Mouse (Mus musculus): ENCODE results near the gene Hjurp.

The Hjurp gene

GRCm38 (mm10) chr1:88298686-88299528, 21.5 kb upstream of the Hjurp start:
- DNase-seq (ENCODE audit: low read depth, low spot score) = no peak

- DNase-seq (ENCODE audit: low read depth, low spot score) = no peak
These were observed 20.2 kb upstream of the Hjurp start for GRCm38 (mm10) chr1:88297480-88298258.

GRCm38 (mm10) chr1:88296171-88296920, 18.9 kb upstream of the Hjurp start:
- no peak for DNase-seq (ENCODE audit: low read depth, low spot score)

DNA sequence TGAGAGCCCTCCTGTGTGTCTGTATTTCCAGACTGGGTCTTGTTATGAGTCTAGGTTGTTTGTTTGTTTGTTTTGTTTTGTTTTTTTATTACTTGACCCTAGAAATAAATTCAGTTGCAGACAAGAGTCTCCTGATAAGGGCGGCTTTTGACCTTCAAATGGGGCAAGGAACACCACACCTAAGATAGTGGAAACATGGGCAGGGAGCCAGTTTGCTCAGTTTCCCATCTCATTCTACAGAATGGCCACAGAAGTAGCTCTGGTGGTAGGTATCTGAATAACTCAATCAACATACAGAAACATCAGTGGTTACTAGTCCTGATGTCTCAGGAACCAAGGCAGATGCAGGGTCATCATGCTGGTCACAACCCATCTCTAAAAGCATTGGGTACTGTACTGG, 17.2 kb upstream of the Hjurp start:
- no peak for DNase-seq (ENCODE audit: low read depth, low spot score)

DNA sequence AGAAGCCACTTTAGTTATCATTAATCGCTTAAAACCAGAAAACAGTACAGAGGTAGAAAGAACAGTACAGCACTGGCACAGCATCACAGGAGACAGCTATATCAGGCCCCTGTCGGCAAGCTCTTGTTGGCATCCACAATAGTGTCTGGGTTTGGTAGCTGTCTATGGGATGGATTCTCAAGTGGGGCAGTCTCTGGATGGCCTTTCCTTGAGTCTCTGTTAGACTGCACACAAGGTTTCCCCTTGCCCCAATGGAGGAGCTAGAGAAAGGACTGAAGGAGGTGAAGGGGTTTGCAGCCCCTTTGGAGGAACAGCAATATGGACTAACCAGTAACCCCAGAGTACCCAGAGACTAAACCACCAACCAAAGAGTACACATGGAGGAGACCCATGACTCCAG, 14.6 kb upstream of the Hjurp start:
- DNase-seq (ENCODE audit: low read depth, low spot score) = no peak

DNA sequence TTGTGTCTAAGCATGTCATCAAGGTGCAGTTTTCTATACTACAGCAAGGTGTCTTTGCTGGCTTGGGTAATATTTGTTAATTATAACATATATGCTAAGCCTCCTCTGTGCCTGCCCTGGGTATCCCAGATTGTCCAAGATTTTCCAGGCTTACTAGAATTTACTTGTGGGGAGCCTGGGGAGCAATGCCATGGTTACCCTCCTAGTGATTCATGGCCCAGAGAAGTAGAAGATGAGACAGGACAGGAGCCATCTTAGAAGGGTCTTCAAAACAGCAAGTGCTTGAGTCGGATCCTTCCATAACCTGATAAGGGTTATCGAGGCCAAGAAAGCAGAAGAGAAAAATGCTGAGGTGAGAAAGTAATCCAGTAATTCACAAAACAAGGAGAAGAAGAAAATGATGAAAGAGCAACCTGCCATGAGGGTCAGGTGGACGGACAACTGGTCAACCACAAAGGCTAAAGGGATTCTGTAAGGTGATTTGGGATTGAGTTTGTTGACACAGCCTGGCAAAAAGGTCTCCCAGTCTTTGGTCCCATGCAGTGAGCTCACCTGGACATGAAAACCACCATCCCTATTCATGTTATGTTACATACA, 14.1 kb upstream of the Hjurp start:
- DNase-seq (ENCODE audit: low read depth, low spot score) = no peak

DNA sequence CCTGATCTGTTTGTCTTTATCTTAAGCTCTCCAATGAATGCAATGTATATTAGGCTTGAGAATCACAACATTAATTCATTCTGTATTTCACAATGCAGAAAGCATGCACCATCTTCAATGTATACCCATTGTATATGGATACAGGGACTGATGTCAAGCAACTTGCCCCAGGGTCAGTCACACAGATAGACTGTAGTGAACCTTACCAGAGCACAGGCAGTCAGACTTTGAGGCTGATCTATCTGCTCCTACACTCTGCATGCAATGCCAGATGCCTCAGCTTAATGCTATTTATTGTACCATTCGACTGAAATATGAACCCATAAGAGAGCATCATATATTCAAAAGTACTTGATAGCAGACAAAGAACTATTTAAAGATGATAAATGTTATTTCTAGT, 13.1 kb upstream of the Hjurp start:
- DNase-seq (ENCODE audit: low read depth, low spot score) = no peak

DNA sequence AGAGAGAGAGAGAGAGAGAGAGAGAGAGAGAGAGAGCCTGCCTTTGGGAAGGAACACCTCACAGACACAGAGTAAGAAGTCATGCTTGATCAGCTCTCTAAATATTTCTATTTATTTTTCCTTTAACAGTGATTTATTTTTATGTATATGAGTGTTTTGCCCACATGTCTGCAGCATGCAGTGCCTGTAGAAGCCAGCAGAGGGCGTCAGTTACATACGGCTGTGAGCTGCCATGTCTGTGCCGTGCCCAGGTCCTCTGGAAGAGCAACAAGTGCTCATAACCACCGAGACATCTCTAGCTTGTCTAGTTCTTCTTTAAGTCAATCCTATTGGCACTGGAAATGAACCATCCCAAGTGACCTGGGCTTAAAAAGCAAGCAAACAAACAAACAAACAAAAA, 12.5 kb upstream of the Hjurp start:
- no peak for DNase-seq (ENCODE audit: low read depth, low spot score)

DNA sequence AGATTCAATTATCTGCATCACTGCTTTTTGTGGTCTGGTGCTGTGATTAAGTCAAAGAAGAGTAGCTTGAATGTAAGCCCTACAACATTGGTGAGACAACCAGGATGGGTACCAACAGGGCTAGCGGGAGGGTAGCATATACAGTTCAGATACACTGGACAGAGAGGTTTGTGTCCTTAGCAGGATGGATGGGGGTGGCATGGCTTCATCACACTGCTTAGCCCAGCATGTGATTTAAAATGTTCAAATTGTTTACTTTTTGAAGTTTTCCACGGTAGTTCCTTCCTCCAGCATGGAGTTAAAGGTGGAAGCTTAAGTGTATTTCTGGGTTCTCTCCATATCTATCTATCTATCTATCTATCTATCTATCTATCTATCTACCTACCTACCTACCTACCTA, 11.7 kb upstream of the Hjurp start:
- no peak for DNase-seq (ENCODE audit: low read depth, low spot score)

DNA sequence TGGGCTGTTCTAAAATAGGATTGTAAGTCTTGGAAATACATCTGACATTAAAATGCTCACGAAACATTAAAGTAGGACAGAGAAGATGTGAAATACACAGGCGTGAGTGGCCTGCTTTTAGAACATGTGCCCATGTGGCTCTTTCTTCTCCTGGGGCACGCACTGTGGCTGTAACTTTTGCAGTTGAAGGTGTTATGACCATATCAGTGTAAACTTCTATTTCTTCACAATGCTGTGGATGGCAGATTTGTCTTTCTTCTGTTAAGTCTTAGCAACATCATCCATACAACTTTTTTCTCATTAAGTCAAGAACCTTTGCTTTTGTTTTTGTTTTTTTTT, 11.3 kb upstream of the Hjurp start:
- no peak for DNase-seq (ENCODE audit: low read depth, low spot score)

DNA sequence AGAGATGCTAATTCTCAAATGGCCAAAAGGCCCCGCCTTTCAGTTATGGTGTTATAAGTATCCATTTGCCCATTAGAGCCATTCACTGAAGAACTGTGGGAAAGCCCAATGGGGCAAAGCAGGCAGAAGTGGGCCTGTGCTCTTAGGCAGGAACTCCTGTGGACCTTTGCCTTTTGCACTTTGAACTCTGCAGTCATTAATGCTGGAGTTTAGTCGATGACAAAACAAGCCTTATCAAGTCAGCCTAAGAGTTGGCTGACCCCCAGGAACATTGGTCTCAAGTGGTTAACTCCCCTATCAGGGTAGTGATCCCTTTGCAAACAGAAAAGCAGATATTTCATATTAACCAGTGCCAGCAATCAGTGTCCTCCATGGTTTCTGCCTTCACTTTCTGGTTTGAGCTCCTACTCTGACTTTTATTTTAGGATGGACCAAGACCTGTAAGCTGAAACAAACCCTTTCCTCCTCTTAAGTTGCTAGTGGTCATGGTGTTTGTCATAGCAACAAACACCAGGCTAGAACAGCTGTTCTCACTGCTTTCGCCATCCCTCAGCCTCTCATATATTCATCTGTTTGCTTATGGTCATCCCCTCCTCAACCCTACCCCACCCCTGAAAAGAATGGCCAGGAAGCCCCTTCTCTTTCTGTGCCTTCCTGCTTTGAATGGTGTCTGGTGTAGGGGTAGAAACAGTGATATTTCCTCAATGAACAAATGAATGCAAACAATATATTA, 10.8 kb upstream of the Hjurp start:
- DNase-seq (ENCODE audit: low read depth, low spot score) = no peak

DNA sequence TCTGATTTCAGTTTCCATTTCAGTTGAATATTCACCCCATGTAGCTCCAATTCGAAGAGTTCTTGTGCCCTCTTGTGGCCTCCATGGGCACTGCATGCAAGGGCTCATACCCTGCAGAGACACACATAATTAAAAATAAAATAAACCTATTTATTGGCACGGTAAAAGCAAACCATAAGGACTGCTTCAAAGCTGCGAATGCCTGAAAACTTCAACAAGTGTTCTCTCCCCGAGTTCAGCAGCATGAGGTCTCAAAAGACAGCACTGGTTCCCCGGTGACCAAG, 10.2 kb upstream of the Hjurp start:
- DNase-seq (ENCODE audit: low read depth, low spot score) = peak; percentile 60

GRCm38 (mm10) chr1:88286887-88287696, 9.7 kb upstream of the Hjurp start:
- no peak for DNase-seq (ENCODE audit: low read depth, low spot score)

- DNase-seq (ENCODE audit: low read depth, low spot score) = no peak
These were observed 8.9 kb upstream of the Hjurp start for GRCm38 (mm10) chr1:88286136-88286845.

DNA sequence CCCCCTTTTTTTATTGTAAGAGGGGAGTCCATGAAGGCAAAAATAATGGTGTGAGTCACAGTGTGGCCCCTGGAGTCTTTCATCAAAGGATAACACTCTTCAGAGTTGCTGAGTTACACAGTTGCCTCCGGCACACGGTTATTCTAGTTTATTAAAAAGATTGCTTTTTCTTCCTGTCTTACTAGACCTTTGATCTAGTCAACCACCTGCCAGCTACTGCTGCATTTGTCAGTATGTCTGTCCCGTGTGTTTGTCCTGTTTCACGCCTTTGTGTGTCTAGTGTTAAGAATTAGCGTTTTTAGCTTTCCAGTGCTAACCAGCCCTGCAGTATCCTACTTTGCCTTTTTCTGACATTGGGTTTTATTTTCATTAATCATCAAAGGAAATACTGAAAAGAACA, 8.2 kb upstream of the Hjurp start:
- DNase-seq (ENCODE audit: low read depth, low spot score) = no peak

- no peak for DNase-seq (ENCODE audit: low read depth, low spot score)
These were observed 7.5 kb upstream of the Hjurp start for GRCm38 (mm10) chr1:88284946-88285320.

DNA sequence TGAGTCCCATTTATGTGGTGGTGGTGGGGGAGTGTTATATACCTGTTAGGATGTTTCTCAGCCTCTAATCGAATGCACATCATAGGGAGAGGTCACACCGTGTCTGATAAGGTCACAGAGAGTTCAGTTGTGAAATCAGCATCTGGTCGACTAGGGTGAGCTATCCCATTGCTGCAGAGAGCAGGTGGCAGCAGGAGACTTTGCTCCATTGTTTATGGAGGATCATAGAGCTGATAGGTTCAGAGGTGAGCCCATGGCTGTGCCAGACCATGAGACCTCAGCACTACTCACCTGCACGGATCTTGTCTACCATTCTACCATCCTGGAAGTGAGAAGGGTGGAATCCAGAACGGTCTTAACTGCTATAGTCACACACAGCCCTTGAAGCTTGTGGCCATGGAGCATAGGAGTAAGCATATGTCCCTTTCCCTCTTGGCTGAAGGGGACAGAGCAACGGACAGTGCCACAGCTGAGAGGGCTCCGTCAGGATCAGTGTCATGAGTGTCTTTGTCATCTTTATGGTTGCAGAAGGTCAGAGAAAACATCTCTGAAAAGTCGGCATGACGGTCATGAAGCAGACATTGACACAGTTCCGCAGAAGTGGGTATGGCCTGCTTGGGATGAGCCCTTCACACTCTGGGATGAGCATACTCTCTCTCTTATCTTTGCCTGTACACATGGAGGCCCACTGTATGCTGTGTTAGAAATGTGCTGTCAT, 7.0 kb upstream of the Hjurp start:
- no peak for DNase-seq (ENCODE audit: low read depth, low spot score)

DNA sequence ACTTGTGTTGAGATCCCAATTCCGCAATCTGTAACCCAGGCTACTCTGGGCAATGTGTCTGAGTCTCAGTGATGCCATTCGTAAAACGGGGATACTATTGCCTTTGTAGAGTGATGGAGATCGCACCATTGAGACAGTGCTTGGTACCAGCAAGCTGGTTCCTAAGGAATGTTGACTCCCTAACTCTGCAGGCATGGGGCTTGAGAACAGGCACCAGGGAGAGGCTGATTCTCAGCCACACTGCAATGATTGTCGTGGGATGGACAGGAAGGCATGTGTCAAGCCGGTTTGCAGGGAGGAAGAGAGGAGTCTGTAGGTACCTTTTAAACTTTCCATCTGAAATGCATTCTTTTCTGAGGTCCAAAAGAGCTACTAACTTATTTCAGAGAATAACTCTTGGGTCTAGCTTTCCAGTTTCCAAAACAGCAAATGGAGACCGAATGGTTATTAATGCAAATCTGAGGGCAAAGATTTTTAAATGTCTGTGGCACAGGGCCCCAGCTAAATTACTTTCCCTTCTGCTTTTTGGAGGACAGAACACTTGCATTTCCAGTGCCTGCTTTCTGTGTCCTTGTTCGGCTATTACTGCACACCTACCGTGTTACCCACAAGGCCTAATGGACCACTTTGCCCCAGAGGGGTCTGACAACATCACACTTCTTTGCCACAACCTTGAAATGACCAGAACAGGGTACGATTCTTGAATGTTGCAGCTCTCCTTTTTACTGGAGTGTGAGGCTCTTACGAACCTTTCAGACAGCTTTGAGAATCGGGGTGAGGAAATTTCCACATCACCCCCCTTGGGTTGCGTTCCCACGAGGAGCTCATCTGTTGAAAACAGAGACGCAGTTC, 6.2 kb upstream of the Hjurp start:
- no peak for DNase-seq (ENCODE audit: low read depth, low spot score)

DNA sequence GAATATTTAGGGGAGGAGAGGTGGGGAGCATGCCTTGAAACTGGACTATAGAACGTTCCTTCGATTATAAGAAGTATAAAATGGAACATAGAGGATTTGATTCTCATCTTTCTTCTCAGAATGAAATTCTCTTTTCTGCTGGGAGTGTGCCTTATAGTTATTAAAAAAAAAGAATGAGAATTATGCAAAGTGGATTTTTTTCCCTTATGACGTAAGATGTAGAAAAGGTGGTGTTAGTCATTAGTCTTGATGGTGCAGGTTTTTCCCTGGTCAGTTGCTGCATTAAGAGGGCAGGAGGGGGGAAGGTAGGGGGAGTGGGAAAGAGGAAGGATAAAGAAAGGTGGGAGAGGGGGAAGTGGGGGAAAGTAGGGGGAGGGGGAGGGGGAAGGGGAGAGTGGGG, 4.9 kb upstream of the Hjurp start:
- DNase-seq (ENCODE audit: low read depth, low spot score) = no peak

All from mesoderm, embryonic 11.5 days (tissue).